Mouse (Mus musculus): Measurements from ENCODE around the gene Cacna1i. TPM values are rescaled to one million over a fixed set of nuclear protein-coding genes. Genes with fewer than 3 reads are reported as not detected.

Gene Cacna1i
- polyA plus RNA-seq, 1 experiment = not detected

- H3K9ac ChIP-seq (ENCODE audit: low read depth, poor library complexity, severe bottlenecking) = no peak overlapping the region
- no peaks in the 10 kb centered on the region for H3K4me1 ChIP-seq (ENCODE audit: control insufficient read depth, insufficient read depth, low read length)
- H3K27ac ChIP-seq (ENCODE audit: insufficient read depth, low read length) = no peak overlapping the region
- no peak for TF ChIP-seq POLR2A (IDR thresholded peaks at IDR 0.05; ENCODE audit: insufficient read depth, low read length)
- no peak for TF ChIP-seq CTCF (IDR thresholded peaks at IDR 0.05; ENCODE audit: low read depth, low read length)
- no peak for TF ChIP-seq EP300 (IDR thresholded peaks at IDR 0.05; ENCODE audit: insufficient read depth, low read depth, low read length)
- H3K27me3 ChIP-seq (ENCODE audit: control insufficient read depth, insufficient read depth, low read length, poor library complexity, severe bottlenecking) = no peaks in the 10 kb centered on the region
- H3K4me3 ChIP-seq (ENCODE audit: low read depth, low read length) = no peak overlapping the region
- H3K9me3 ChIP-seq (replicated peaks; ENCODE audit: control insufficient read depth, insufficient read depth, low read length, poor library complexity, severe bottlenecking) = no peaks in the 10 kb centered on the region
- no peaks in the 10 kb centered on the region for H3K36me3 ChIP-seq (ENCODE audit: control insufficient read depth, insufficient read depth, low read length, poor library complexity, severe bottlenecking)
These were observed 75.6 kb downstream of the Cacna1i start for GRCm38 (mm10) chr15:80362509-80363172.

GRCm38 (mm10) chr15:80363821-80364715 lies 77.0 kb downstream of the Cacna1i start:
- no peaks in the 10 kb centered on the region for H3K27me3 ChIP-seq (ENCODE audit: control insufficient read depth, insufficient read depth, low read length, poor library complexity, severe bottlenecking)
- TF ChIP-seq POLR2A (IDR thresholded peaks at IDR 0.05; ENCODE audit: insufficient read depth, low read length) = no peak
- TF ChIP-seq EP300 (IDR thresholded peaks at IDR 0.05; ENCODE audit: insufficient read depth, low read depth, low read length) = no peak
- no peaks in the 10 kb centered on the region for H3K9me3 ChIP-seq (replicated peaks; ENCODE audit: control insufficient read depth, insufficient read depth, low read length, poor library complexity, severe bottlenecking)

GRCm38 (mm10) chr15:80366899-80367298 lies 79.9 kb downstream of the Cacna1i start:
- TF ChIP-seq CTCF (IDR thresholded peaks at IDR 0.05; ENCODE audit: low read depth, low read length) (no peak), EP300 (IDR thresholded peaks at IDR 0.05; ENCODE audit: insufficient read depth, low read depth, low read length) (no peak)
- H3K9ac ChIP-seq (ENCODE audit: low read depth, poor library complexity, severe bottlenecking) = no peak overlapping the region
- H3K36me3 ChIP-seq (ENCODE audit: control insufficient read depth, insufficient read depth, low read length, poor library complexity, severe bottlenecking) = no peaks in the 10 kb centered on the region
- no peak overlapping the region for H3K27ac ChIP-seq (ENCODE audit: insufficient read depth, low read length)
- H3K4me3 ChIP-seq (ENCODE audit: low read depth, low read length) = no peak overlapping the region
- no peaks in the 10 kb centered on the region for H3K4me1 ChIP-seq (ENCODE audit: control insufficient read depth, insufficient read depth, low read length)
- no peaks in the 10 kb centered on the region for H3K9me3 ChIP-seq (replicated peaks; ENCODE audit: control insufficient read depth, insufficient read depth, low read length, poor library complexity, severe bottlenecking)
- no peaks in the 10 kb centered on the region for H3K27me3 ChIP-seq (ENCODE audit: control insufficient read depth, insufficient read depth, low read length, poor library complexity, severe bottlenecking)

More at GRCm38 (mm10) chr15:80363821-80364715, 77.0 kb downstream of the Cacna1i start:
- Histone ChIP-seq H3K27ac (ENCODE audit: insufficient read depth, low read length) (no peak overlapping the region), H3K36me3 (ENCODE audit: control insufficient read depth, insufficient read depth, low read length, poor library complexity, severe bottlenecking) (no peaks in the 10 kb centered on the region), H3K4me1 (ENCODE audit: control insufficient read depth, insufficient read depth, low read length) (no peaks in the 10 kb centered on the region), H3K4me3 (ENCODE audit: low read depth, low read length) (no peak overlapping the region), H3K9ac (ENCODE audit: low read depth, poor library complexity, severe bottlenecking) (no peak overlapping the region)

- no peaks in the 10 kb centered on the region for H3K9me3 ChIP-seq (replicated peaks; ENCODE audit: control insufficient read depth, insufficient read depth, low read length, poor library complexity, severe bottlenecking)
These were observed 86.4 kb downstream of the Cacna1i start for GRCm38 (mm10) chr15:80373219-80373964.

GRCm38 (mm10) chr15:80374854-80375253 lies 87.8 kb downstream of the Cacna1i start:
- Histone ChIP-seq H3K4me3 (ENCODE audit: low read depth, low read length) (no peak overlapping the region), H3K27ac (ENCODE audit: insufficient read depth, low read length) (no peak overlapping the region), H3K9ac (ENCODE audit: low read depth, poor library complexity, severe bottlenecking) (no peak overlapping the region), H3K9me3 (replicated peaks; ENCODE audit: control insufficient read depth, insufficient read depth, low read length, poor library complexity, severe bottlenecking) (no peaks in the 10 kb centered on the region), H3K36me3 (ENCODE audit: control insufficient read depth, insufficient read depth, low read length, poor library complexity, severe bottlenecking) (no peaks in the 10 kb centered on the region), H3K27me3 (ENCODE audit: control insufficient read depth, insufficient read depth, low read length, poor library complexity, severe bottlenecking) (no peaks in the 10 kb centered on the region), H3K4me1 (ENCODE audit: control insufficient read depth, insufficient read depth, low read length) (no peaks in the 10 kb centered on the region)
- TF ChIP-seq POLR2A (IDR thresholded peaks at IDR 0.05; ENCODE audit: insufficient read depth, low read length) = no peak
- TF ChIP-seq EP300 (IDR thresholded peaks at IDR 0.05; ENCODE audit: insufficient read depth, low read depth, low read length) = no peak
- TF ChIP-seq CTCF (IDR thresholded peaks at IDR 0.05; ENCODE audit: low read depth, low read length) = no peak

More at GRCm38 (mm10) chr15:80373219-80373964, 86.4 kb downstream of the Cacna1i start:
- Histone ChIP-seq H3K4me1 (ENCODE audit: control insufficient read depth, insufficient read depth, low read length) (no peaks in the 10 kb centered on the region), H3K27ac (ENCODE audit: insufficient read depth, low read length) (no peak overlapping the region), H3K36me3 (ENCODE audit: control insufficient read depth, insufficient read depth, low read length, poor library complexity, severe bottlenecking) (no peaks in the 10 kb centered on the region), H3K4me3 (ENCODE audit: low read depth, low read length) (no peak overlapping the region), H3K9ac (ENCODE audit: low read depth, poor library complexity, severe bottlenecking) (no peak overlapping the region), H3K27me3 (ENCODE audit: control insufficient read depth, insufficient read depth, low read length, poor library complexity, severe bottlenecking) (no peaks in the 10 kb centered on the region)
- TF ChIP-seq POLR2A (IDR thresholded peaks at IDR 0.05; ENCODE audit: insufficient read depth, low read length) (no peak), EP300 (IDR thresholded peaks at IDR 0.05; ENCODE audit: insufficient read depth, low read depth, low read length) (no peak), CTCF (IDR thresholded peaks at IDR 0.05; ENCODE audit: low read depth, low read length) (no peak)

Measured in ES-Bruce4 (cell line).